Mouse (Mus musculus): ENCODE measurements at regions not wholly inside any gene's neighbourhood (a gene's known extent, or its start where the extent isn't known, plus 50 kb on each side); places are given as distances from the start of the nearest gene placed in this dataset.

DNA sequence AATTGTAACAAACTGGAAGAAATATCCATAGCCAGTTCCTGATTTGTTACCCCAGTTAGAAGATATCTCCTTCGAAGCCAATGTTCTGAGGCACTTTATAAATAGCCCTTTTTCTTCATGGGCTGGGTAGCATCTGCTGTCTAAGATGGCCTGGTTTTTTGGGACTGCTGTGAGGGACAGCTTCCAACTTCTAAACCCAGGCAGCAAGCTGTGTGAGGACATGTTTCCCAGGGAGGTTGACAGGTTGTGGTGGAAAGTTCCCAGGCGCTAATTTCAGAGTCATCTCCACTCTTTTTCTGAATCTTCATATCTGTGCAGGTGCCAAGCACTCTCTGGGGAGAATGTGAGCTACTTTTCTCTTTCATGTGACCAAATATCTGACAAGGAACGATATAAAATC lies 427.4 kb downstream of the Efnb2 start:
- TF ChIP-seq POLR2A (IDR thresholded peaks at IDR 0.05; ENCODE audit: low read depth, low read length) (no peak), CTCF (IDR thresholded peaks at IDR 0.05; ENCODE audit: borderline replicate concordance, insufficient read depth, low read length) (no peak)

All from embryonic fibroblast, embryonic 13.5 days (primary cell).